Mouse (Mus musculus) lung, postnatal 0 days (tissue): ENCODE data around the gene Cmss1. TPM values are rescaled to one million over a fixed set of nuclear protein-coding genes. Genes with fewer than 3 reads are reported as not detected.

Experiments used
- ATAC-seq: fragments of 200-750 bp; cut with Nextera tagmentation; 2 replicates; pipeline ENCODE4 v1.8.0; 2017; ENCODE audit warnings: moderate library complexity
- DNase-seq: peaks from one replicate; pipeline ENCODE4 v3.0.0-alpha.2; 2016; ENCODE audit warnings: low spot score
- H3K27ac ChIP-seq: fragments of 300-500 bp; sonication (generic); 2 replicates; pipeline ENCODE4 v1.5.1; 2014; ENCODE audit warnings: antibody characterized with exemption, mild to moderate bottlenecking, low read length, mixed read lengths
- H3K27me3 ChIP-seq: fragments of 300-500 bp; sonication (generic); replicated peaks from 2 replicates; pipeline ENCODE4 v1.6.1; 2014; ENCODE audit warnings: low read length, mixed read lengths; ENCODE audit not compliant: insufficient read depth
- H3K36me3 ChIP-seq: fragments of 300-500 bp; sonication (generic); 2 replicates; pipeline ENCODE4 v1.6.1; 2014; ENCODE audit warnings: low read length, mixed read lengths; ENCODE audit not compliant: insufficient read depth
- H3K4me1 ChIP-seq: fragments of 300-500 bp; sonication (generic); 2 replicates; pipeline ENCODE4 v1.6.1; 2014; ENCODE audit warnings: antibody characterized with exemption, low read depth, low read length, mixed read lengths; ENCODE audit not compliant: insufficient read depth
- H3K4me2 ChIP-seq: fragments of 300-500 bp; sonication (generic); replicated peaks from 2 replicates; pipeline ENCODE4 v1.6.1; 2014; ENCODE audit warnings: low read depth, mild to moderate bottlenecking, low read length, moderate library complexity, mixed read lengths
- H3K4me3 ChIP-seq: fragments of 300-500 bp; sonication (generic); 2 replicates; pipeline ENCODE4 v1.5.1; 2014; ENCODE audit warnings: low read depth, low read length
- H3K9ac ChIP-seq: fragments of 300-500 bp; sonication (generic); replicated peaks from 2 replicates; pipeline ENCODE4 v1.6.1; 2014; ENCODE audit warnings: low read depth, mild to moderate bottlenecking
- H3K9me3 ChIP-seq: fragments of 300-500 bp; sonication (generic); 2 replicates; pipeline ENCODE4 v1.6.1; 2016; ENCODE audit warnings: low read length, mixed read lengths
- CTCF ChIP-seq: IDR thresholded peaks from 2 replicates; pipeline ENCODE4 v1.5.1; 2016; ENCODE audit warnings: antibody characterized with exemption, mild to moderate bottlenecking
- EP300 ChIP-seq: IDR thresholded peaks from 2 replicates; pipeline ENCODE4 v1.6.1; 2016; ENCODE audit warnings: antibody characterized with exemption, mild to moderate bottlenecking, control low read depth
- WGBS: fragments of 180-500 bp; shearing (Covaris S2); extraction: QIAGEN DNeasy Blood & Tissue Kit; methylation state at CpG from one replicate; pipeline ENCODE4 v1.1.7; 2014; 5-methylcytosine and 5-hydroxymethylcytosine counted together
- polyA plus RNA-seq: library from polyadenylated mRNA; unstranded; fragments of >200 nt; fragmentation: Nextera tagmentation; extraction: Ambion mirVana; gene quantifications from 2 replicates; pipeline ENCODE4 v1.2.1, GENCODE M21; 2015

Cmss1 gene
- polyA plus RNA-seq, 1 experiment from 2014 or later: 23.1 TPM

- no peak for DNase-seq
- no peak overlapping the region for H3K9ac ChIP-seq
- H3K9me3 ChIP-seq: no peaks in the 10 kb centered on the region
- H3K27ac ChIP-seq: no peak overlapping the region
- TF ChIP-seq CTCF: no peak
- no peak for TF ChIP-seq EP300
- no peak overlapping the region for H3K4me2 ChIP-seq
- no peaks in the 10 kb centered on the region for H3K36me3 ChIP-seq
- WGBS: 87% methylated on average over 10 of the region's 10 CpGs
- no peak for ATAC-seq
- no peaks in the 10 kb centered on the region for H3K27me3 ChIP-seq
- no peaks in the 10 kb centered on the region; the same call in 1 of the 2 replicates for H3K4me1 ChIP-seq
- no peak overlapping the region for H3K4me3 ChIP-seq
Measured at GRCm38 (mm10) chr16:57359251-57359650, 247.4 kb downstream of the Cmss1 start.

GRCm38 (mm10) chr16:57357011-57357410 lies 249.7 kb downstream of the Cmss1 start:
- ATAC-seq (no peak), DNase-seq (no peak)
- Histone ChIP-seq H3K4me1 (no peaks in the 10 kb centered on the region), H3K4me2 (no peak overlapping the region), H3K27ac (no peak overlapping the region), H3K4me3 (no peak overlapping the region), H3K27me3 (no peaks in the 10 kb centered on the region), H3K9me3 (no peaks in the 10 kb centered on the region), H3K36me3 (no peaks in the 10 kb centered on the region), H3K9ac (no peak overlapping the region)
- TF ChIP-seq CTCF (no peak), EP300 (no peak)
- WGBS: 84% methylated on average over 6 of the region's 6 CpGs

GRCm38 (mm10) chr16:57356454-57356853 lies 250.2 kb downstream of the Cmss1 start:
- no peak for TF ChIP-seq EP300
- no peak for TF ChIP-seq CTCF
- Histone ChIP-seq H3K4me1 (no peaks in the 10 kb centered on the region), H3K9me3 (no peaks in the 10 kb centered on the region), H3K9ac (no peak overlapping the region), H3K27me3 (no peaks in the 10 kb centered on the region), H3K4me3 (no peak overlapping the region), H3K27ac (no peak overlapping the region), H3K36me3 (no peaks in the 10 kb centered on the region), H3K4me2 (no peak overlapping the region)
- no peak for ATAC-seq
- 73% methylated on average over 6 of the region's 6 CpGs for WGBS
- DNase-seq: no peak

- WGBS: 63% methylated on average over 6 of the region's 6 CpGs
- TF ChIP-seq CTCF (no peak), EP300 (no peak)
- no peak overlapping the region for H3K4me3 ChIP-seq
Measured at GRCm38 (mm10) chr16:57353932-57354331, 252.7 kb downstream of the Cmss1 start.

GRCm38 (mm10) chr16:57353166-57353721 lies 253.4 kb downstream of the Cmss1 start:
- TF ChIP-seq CTCF (no peak), EP300 (no peak)
- Histone ChIP-seq H3K4me2 (no peak overlapping the region), H3K9ac (no peak overlapping the region), H3K36me3 (no peaks in the 10 kb centered on the region), H3K4me1 (no peaks in the 10 kb centered on the region), H3K9me3 (no peaks in the 10 kb centered on the region), H3K4me3 (no peak overlapping the region), H3K27ac (no peak overlapping the region), H3K27me3 (no peaks in the 10 kb centered on the region)
- DNase-seq (no peak), ATAC-seq (no peak)
- WGBS: 83% methylated on average over 11 of the region's 11 CpGs

More at GRCm38 (mm10) chr16:57353932-57354331, 252.7 kb downstream of the Cmss1 start:
- H3K36me3 ChIP-seq: no peaks in the 10 kb centered on the region
- no peaks in the 10 kb centered on the region for H3K27me3 ChIP-seq
- H3K9ac ChIP-seq: no peak overlapping the region
- H3K27ac ChIP-seq: no peak overlapping the region
- H3K4me2 ChIP-seq: no peak overlapping the region
- H3K4me1 ChIP-seq: no peaks in the 10 kb centered on the region
- DNase-seq (no peak), ATAC-seq (no peak)
- H3K9me3 ChIP-seq: no peaks in the 10 kb centered on the region

- Histone ChIP-seq H3K27me3 (no peaks in the 10 kb centered on the region), H3K4me2 (no peak within 1 kb of the TSS), H3K9me3 (no peaks in the 10 kb centered on the region), H3K9ac (no peak within 1 kb of the TSS), H3K36me3 (no peaks in the 10 kb centered on the region), H3K27ac (no peak within 1 kb of the TSS), H3K4me3 (no peak within 1 kb of the TSS), H3K4me1 (no peaks in the 10 kb centered on the region)
- WGBS: 71% methylated on average over 6 of the region's 6 CpGs
- ATAC-seq (no peak), DNase-seq (no peak)
- TF ChIP-seq EP300: no peak
- TF ChIP-seq CTCF: no peak
Measured at GRCm38 (mm10) chr16:57352751-57353150, 253.9 kb downstream of the Cmss1 start, which contains the start of gene Filip1l. TSS of gene Filip1l (plus strand) at chr16:57353093.

GRCm38 (mm10) chr16:57349689-57350088 lies 257.0 kb downstream of the Cmss1 start:
- no peaks in the 10 kb centered on the region for H3K9me3 ChIP-seq
- no peaks in the 10 kb centered on the region for H3K36me3 ChIP-seq
- no peak overlapping the region for H3K9ac ChIP-seq
- DNase-seq (peak; percentile 74), ATAC-seq (peak; percentile 93)
- no peak overlapping the region for H3K4me2 ChIP-seq
- H3K27ac ChIP-seq: no peak overlapping the region
- WGBS: 18% methylated on average over 3 of the region's 3 CpGs
- peak; percentile 35 for TF ChIP-seq EP300
- no peak for TF ChIP-seq CTCF
- no peaks in the 10 kb centered on the region for H3K4me1 ChIP-seq
- H3K4me3 ChIP-seq: no peak overlapping the region
- H3K27me3 ChIP-seq: no peaks in the 10 kb centered on the region
